Mouse (Mus musculus) spleen, adult 2 months (tissue): ENCODE results near the gene Lrba.

Experiments used
- CTCF ChIP-seq: fragments of 200-500 bp; IDR thresholded peaks from 2 replicates; pipeline ENCODE4 v1.5.1; 2011; ENCODE audit warnings: mild to moderate bottlenecking, inconsistent platforms; ENCODE audit not compliant: insufficient read depth, insufficient read length, insufficient replicate concordance; ENCODE audit errors: extremely low read depth
- POLR2A ChIP-seq: fragments of 200-500 bp; IDR thresholded peaks from 2 replicates; pipeline ENCODE4 v1.6.1; 2011; ENCODE audit warnings: low read depth, low read length, inconsistent platforms

DNA sequence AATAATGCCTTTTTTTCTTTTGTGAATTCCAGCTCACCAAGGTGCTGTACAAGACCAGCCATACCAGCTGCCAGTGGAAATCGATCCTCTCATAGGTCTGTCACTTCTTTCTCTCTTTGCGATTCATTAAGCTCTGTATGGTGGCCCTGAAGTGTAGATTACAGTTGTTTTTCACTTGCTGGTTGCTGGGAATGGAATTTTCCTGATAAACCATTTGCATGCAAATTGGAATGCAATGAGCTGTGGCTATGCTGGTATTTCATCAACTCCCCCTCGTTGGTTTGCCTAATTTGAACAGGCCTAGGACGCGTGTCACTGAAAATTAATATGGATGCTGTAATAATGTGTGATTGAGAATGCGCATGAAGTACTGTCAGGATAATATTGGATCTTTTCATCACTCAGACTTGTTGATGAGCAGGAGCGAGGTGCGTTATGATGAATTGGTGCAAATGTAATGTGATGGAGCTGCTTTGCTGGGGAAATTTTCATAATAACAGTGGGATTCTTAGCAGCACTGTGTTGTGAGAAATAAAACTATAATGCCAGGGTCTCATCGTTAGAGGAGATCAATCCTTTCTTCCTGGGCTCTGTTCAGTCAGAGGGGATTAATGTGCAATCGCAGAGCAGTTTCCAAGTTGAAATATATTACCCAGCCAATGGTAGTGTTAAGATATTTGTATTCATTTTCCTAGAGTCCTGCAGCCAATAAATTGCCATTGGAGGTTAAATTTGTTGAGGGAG is 521.5 kb downstream of the Lrba start:
- TF ChIP-seq CTCF, result no peak
- TF ChIP-seq POLR2A, result no peak
